Mouse (Mus musculus) midbrain, embryonic 11.5 days (tissue): Measurements from ENCODE around the gene Prkce. TPM values are rescaled to one million over a fixed set of nuclear protein-coding genes. Genes with fewer than 3 reads are reported as not detected.

Experiments used
- ATAC-seq: fragments of 200-750 bp; cut with Nextera tagmentation; 2 replicates; pipeline ENCODE4 v1.8.0; 2017; ENCODE audit warnings: moderate TSS enrichment, moderate library complexity; ENCODE audit not compliant: low FRiP score
- DNase-seq: peaks from one replicate; pipeline ENCODE4 v3.0.0; 2015; ENCODE audit warnings: low spot score; ENCODE audit errors: missing footprints
- H3K27ac ChIP-seq: fragments of 300-500 bp; sonication (generic); 2 replicates; pipeline ENCODE4 v1.5.1; 2014; ENCODE audit warnings: low read depth, low read length
- H3K27me3 ChIP-seq: fragments of 300-500 bp; sonication (generic); 2 replicates; pipeline ENCODE4 v1.6.1; 2014; ENCODE audit warnings: mild to moderate bottlenecking, low read length, moderate library complexity, mixed read lengths; ENCODE audit not compliant: control insufficient read depth, insufficient read depth
- H3K36me3 ChIP-seq: fragments of 300-500 bp; sonication (generic); 2 replicates; pipeline ENCODE4 v1.6.1; 2014; ENCODE audit warnings: mild to moderate bottlenecking, low read length, moderate library complexity, mixed read lengths; ENCODE audit not compliant: control insufficient read depth, insufficient read depth
- H3K4me1 ChIP-seq: fragments of 300-500 bp; sonication (generic); 2 replicates; pipeline ENCODE4 v1.6.1; 2014; ENCODE audit warnings: low read length; ENCODE audit not compliant: control insufficient read depth, insufficient read depth
- H3K4me2 ChIP-seq: fragments of 300-500 bp; sonication (generic); 2 replicates; pipeline ENCODE4 v1.6.1; 2014; ENCODE audit warnings: mild to moderate bottlenecking, moderate library complexity
- H3K4me3 ChIP-seq: fragments of 300-500 bp; sonication (generic); 2 replicates; pipeline ENCODE4 v1.5.1; 2014; ENCODE audit warnings: low read depth, low read length
- H3K9ac ChIP-seq: fragments of 300-500 bp; sonication (generic); 2 replicates; pipeline ENCODE4 v1.6.1; 2014; ENCODE audit warnings: low read length
- H3K9me3 ChIP-seq: fragments of 300-500 bp; sonication (generic); 2 replicates; pipeline ENCODE4 v1.6.1; 2016; ENCODE audit warnings: low read length; ENCODE audit not compliant: control insufficient read depth
- WGBS: fragments of 180-500 bp; shearing (Covaris S2); extraction: QIAGEN DNeasy Blood & Tissue Kit; methylation state at CpG from one replicate; pipeline ENCODE4 v1.1.7; 2014; 5-methylcytosine and 5-hydroxymethylcytosine counted together
- polyA plus RNA-seq: library from polyadenylated mRNA; unstranded; fragments of >200 nt; fragmentation: Nextera tagmentation; extraction: Ambion mirVana; gene quantifications from 2 replicates; pipeline ENCODE4 v1.2.1, GENCODE M21; 2014

The Prkce gene
- polyA plus RNA-seq, 1 experiment from 2014 or later = 3.5 TPM

GRCm38 (mm10) chr17:86168231-86168981 is 821 bp downstream of the Prkce start:
- ATAC-seq (no peak; the same call in 1 of the 2 replicates), DNase-seq (peak; percentile 95)
- Histone ChIP-seq H3K4me2 (peak overlapping the region; percentile 97), H3K9ac (peak overlapping the region; percentile 78), H3K36me3 (no peaks in the 10 kb centered on the region), H3K4me1 (peaks cover 26% of the 10 kb centered on the region), H3K9me3 (no peaks in the 10 kb centered on the region), H3K4me3 (peak overlapping the region; percentile 65), H3K27ac (no peak overlapping the region), H3K27me3 (peaks cover 13% of the 10 kb centered on the region)
- under 1% methylated on average over 64 of the region's 64 CpGs for WGBS

DNA sequence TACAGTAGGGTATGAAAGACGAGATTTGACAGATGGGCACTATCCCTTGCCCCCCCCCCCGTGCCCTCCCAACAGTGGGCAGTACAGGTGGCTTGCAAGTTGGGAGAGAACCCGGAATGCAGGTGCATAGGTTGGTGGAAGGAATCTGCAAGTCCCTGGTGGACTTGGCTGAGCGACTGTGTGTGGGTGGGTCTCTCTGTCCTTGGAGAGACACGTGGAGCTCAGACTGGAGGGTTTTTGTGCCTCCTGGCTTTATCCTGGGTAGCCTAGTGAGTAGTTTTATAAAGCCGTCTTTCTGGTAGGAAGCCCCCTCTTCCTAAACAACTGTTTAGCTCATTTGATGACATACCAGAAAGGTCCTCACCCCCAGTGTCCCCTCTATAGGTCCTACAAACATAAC is 1.5 kb downstream of the Prkce start:
- ATAC-seq = no peak

GRCm38 (mm10) chr17:86170164-86170958 is 2.8 kb downstream of the Prkce start:
- Histone ChIP-seq H3K27ac (no peak overlapping the region), H3K4me1 (peaks cover 26% of the 10 kb centered on the region), H3K27me3 (peaks cover 13% of the 10 kb centered on the region), H3K4me3 (no peak overlapping the region), H3K4me2 (0 out of 2 replicates have a peak overlapping the region, but pooled peaks have one; percentile 17), H3K9me3 (no peaks in the 10 kb centered on the region), H3K36me3 (no peaks in the 10 kb centered on the region), H3K9ac (no peak overlapping the region)
- DNase-seq = no peak
- ATAC-seq = no peak
- 56% methylated on average over 9 of the region's 9 CpGs for WGBS

More for the DNA sequence above, 1.5 kb downstream of the Prkce start:
- Histone ChIP-seq H3K27me3 (peaks cover 13% of the 10 kb centered on the region), H3K36me3 (no peaks in the 10 kb centered on the region), H3K27ac (no peak overlapping the region), H3K4me3 (peak overlapping the region; percentile 65), H3K9ac (peak overlapping the region; percentile 78; the same call in 1 of the 2 replicates), H3K4me1 (peaks cover 26% of the 10 kb centered on the region), H3K4me2 (peak overlapping the region; percentile 97), H3K9me3 (no peaks in the 10 kb centered on the region)
- 17% methylated on average over 6 of the region's 6 CpGs for WGBS
- DNase-seq = peak; percentile 87

DNA sequence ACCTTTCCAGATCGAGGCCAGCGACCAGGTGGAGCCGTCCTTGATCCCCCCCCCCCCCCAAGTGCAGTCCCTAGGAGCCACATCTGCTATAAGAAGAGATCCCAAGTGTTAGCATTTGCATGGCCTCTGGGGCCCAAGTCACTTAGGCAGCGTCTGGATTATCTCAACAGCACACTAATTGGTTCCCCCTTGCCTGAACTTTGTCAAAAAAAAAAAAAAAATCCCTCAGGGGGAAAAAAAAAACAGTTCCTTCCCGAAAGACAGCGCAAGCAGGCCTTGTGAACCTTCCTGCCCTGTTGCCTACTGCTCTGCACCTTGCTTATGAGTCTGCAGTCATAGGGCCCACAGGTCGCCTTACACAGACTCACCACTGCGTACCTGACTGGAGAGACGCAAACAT is 7.9 kb downstream of the Prkce start:
- DNase-seq = no peak

DNA sequence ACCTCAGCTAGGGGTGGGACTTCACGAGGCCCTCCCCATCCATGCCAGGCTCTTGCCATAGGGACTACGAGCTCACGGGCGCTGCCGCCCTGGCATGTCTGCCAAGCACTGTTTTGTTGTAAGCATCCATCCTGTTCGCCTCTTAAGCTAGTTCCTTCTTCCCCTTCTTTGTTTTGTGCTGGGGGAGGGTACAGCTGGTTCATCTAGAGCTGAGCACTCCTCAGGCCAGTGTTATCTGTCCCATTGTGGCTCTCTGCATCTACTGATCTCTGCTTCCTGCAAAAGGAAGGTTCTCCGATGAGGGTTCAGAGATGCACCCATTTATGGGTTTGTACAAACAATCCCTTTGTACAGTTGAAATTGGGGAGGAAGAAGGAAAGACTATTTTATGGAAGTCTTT is 9.1 kb downstream of the Prkce start:
- H3K4me2 ChIP-seq = no peak overlapping the region
- H3K4me3 ChIP-seq = no peak overlapping the region
- H3K27ac ChIP-seq = no peak overlapping the region
- no peak overlapping the region; the same call in 1 of the 2 replicates for H3K9ac ChIP-seq
- no peaks in the 10 kb centered on the region for H3K9me3 ChIP-seq
- H3K36me3 ChIP-seq = no peaks in the 10 kb centered on the region
- H3K27me3 ChIP-seq = no peaks in the 10 kb centered on the region; the same call in 1 of the 2 replicates
- no peak for ATAC-seq
- DNase-seq = no peak
- no peaks in the 10 kb centered on the region for H3K4me1 ChIP-seq
- WGBS = 81% methylated on average over 7 of the region's 7 CpGs

More for the DNA sequence above, 7.9 kb downstream of the Prkce start:
- Histone ChIP-seq H3K4me2 (no peak overlapping the region), H3K9ac (no peak overlapping the region), H3K4me3 (no peak overlapping the region), H3K4me1 (no peaks in the 10 kb centered on the region), H3K36me3 (no peaks in the 10 kb centered on the region), H3K9me3 (no peaks in the 10 kb centered on the region), H3K27me3 (no peaks in the 10 kb centered on the region; the same call in 1 of the 2 replicates), H3K27ac (no peak overlapping the region)
- ATAC-seq = no peak
- 74% methylated on average over 9 of the region's 9 CpGs for WGBS

- Histone ChIP-seq H3K4me2 (no peak overlapping the region), H3K27me3 (no peaks in the 10 kb centered on the region), H3K4me3 (no peak overlapping the region), H3K9ac (no peak overlapping the region), H3K9me3 (no peaks in the 10 kb centered on the region), H3K4me1 (no peaks in the 10 kb centered on the region), H3K27ac (no peak overlapping the region), H3K36me3 (no peaks in the 10 kb centered on the region)
- ATAC-seq (no peak), DNase-seq (no peak)
- 35% methylated on average over 2 of the region's 2 CpGs for WGBS
These were observed 16.2 kb downstream of the Prkce start for GRCm38 (mm10) chr17:86183788-86184187.

- Histone ChIP-seq H3K27me3 (no peaks in the 10 kb centered on the region), H3K36me3 (no peaks in the 10 kb centered on the region), H3K4me3 (no peak overlapping the region), H3K4me1 (no peaks in the 10 kb centered on the region), H3K9me3 (no peaks in the 10 kb centered on the region), H3K9ac (no peak overlapping the region), H3K4me2 (no peak overlapping the region), H3K27ac (no peak overlapping the region)
- no peak for DNase-seq
- no peak for ATAC-seq
- 72% methylated on average over 9 of the region's 9 CpGs for WGBS
These were observed 17.1 kb downstream of the Prkce start for GRCm38 (mm10) chr17:86184552-86185209.

DNA sequence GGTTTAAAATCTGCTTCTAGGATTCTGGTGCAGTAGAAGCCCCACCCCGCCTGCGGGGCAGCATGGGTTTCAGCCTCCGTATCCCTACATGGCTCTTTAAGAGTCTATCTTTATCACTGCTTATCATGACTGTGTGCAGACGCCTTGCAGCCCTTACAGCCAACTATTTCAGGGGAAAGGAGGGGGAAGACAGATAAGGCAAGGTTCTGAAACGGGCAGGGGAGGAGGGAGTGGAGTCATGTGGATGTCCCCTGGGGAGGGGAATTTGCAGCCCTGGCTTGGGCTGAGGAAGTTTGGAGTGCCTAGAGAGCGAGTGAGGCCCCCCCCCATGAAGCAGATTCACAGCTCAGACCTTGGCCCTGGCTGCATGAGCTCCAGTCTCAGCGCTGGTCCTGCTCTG is 18.0 kb downstream of the Prkce start:
- Histone ChIP-seq H3K4me1 (no peaks in the 10 kb centered on the region), H3K9ac (no peak overlapping the region), H3K27me3 (no peaks in the 10 kb centered on the region), H3K4me2 (no peak overlapping the region), H3K36me3 (no peaks in the 10 kb centered on the region), H3K9me3 (no peaks in the 10 kb centered on the region), H3K27ac (no peak overlapping the region; the same call in 1 of the 2 replicates), H3K4me3 (no peak overlapping the region)
- 52% methylated on average over 7 of the region's 7 CpGs for WGBS
- DNase-seq (no peak), ATAC-seq (no peak)
